Comparison of ENCODE assay signal across 10 mouse cellular contexts in genomic region chr17:17792578-17792977, GRCm38 (mm10). TPM values are rescaled to one million over a fixed set of nuclear protein-coding genes. Genes with fewer than 3 reads are reported as not detected.
DNase-seq lines count a peak whose midpoint lies in the region; ATAC-seq and TF ChIP-seq lines count a peak whose summit lies in the region.
"Had no signal": no experiment of that assay in that cellular context is flagged by ENCODE, and none has a peak within 500 bp of the region (broad histone marks: within the 10 kb centered on the region; RNA-seq: fewer than 3 reads in every experiment).

No protein-coding gene starts in this region.

- no peaks in the 10 kb centered on the region for H3K4me1 ChIP-seq in heart, postnatal 0 days (ENCODE audit: control insufficient read depth, insufficient read depth)
- H3K4me1 ChIP-seq: limb, embryonic 12.5 days had no signal

- H3K36me3 ChIP-seq in heart, postnatal 0 days (replicated peaks; ENCODE audit: control insufficient read depth, insufficient read depth, low read length): no peaks in the 10 kb centered on the region
- H3K36me3 ChIP-seq: limb, embryonic 12.5 days had no signal

- H3K4me3 ChIP-seq in heart, postnatal 0 days (ENCODE audit: low read depth, low read length): no peak overlapping the region
- H3K4me3 ChIP-seq: erythroblast, embryonic 14.5 days; limb, embryonic 12.5 days had no signal

- WGBS in heart, postnatal 0 days: 10% methylated on average over 1 of the region's 1 CpGs

- no peaks in the 10 kb centered on the region for H3K27me3 ChIP-seq in heart, postnatal 0 days (ENCODE audit: control insufficient read depth, insufficient read depth, low read length)
- H3K27me3 ChIP-seq: limb, embryonic 12.5 days had no signal

- no peak overlapping the region for H3K27ac ChIP-seq in heart, postnatal 0 days (ENCODE audit: low read depth)
- H3K27ac ChIP-seq: limb, embryonic 12.5 days had no signal

- peak; percentile 50 for DNase-seq in heart, postnatal 0 days (ENCODE audit: low spot score)
- no peak for DNase-seq in heart, adult 9 months (ENCODE audit: low spot score in 2 of 2)
- peak; percentile 99 for DNase-seq in Muller cell, postnatal 12 days (ENCODE audit: inconsistent ontology term)
- peak; percentile 70 to 80 for DNase-seq in cerebellum, postnatal 25 days
- DNase-seq in left cerebral cortex, postnatal 4 days: peak; percentile 46
- DNase-seq in thymus, postnatal 14 days: no peak
- no peak for DNase-seq in gastrocnemius, adult 8-10 months (ENCODE audit: low spot score in 2 of 2)

- peak; percentile 44; the same call in 1 of the 2 replicates for ATAC-seq in heart, postnatal 0 days (ENCODE audit: insufficient read depth, low read depth)
- ATAC-seq in megakaryocyte progenitor cell, adult 5-6 weeks (replicated peaks; ENCODE audit: poor library complexity): no peak

- no peak for TF ChIP-seq CTCF in heart, postnatal 0 days (IDR thresholded peaks at IDR 0.05; ENCODE audit: low read depth)

- no peak for TF ChIP-seq EP300 in heart, postnatal 0 days (IDR thresholded peaks at IDR 0.05; ENCODE audit: low read depth)

- intact Hi-C loops in left cerebral cortex, postnatal 4 days (cut with DNase I): no loop called here

- no peak overlapping the region for H3K4me2 ChIP-seq in heart, postnatal 0 days (ENCODE audit: low read depth, low read length)
- H3K4me2 ChIP-seq: limb, embryonic 12.5 days had no signal

- H3K9ac ChIP-seq in heart, postnatal 0 days (replicated peaks; ENCODE audit: low read depth, low read length): no peak overlapping the region
- H3K9ac ChIP-seq: limb, embryonic 12.5 days had no signal

- no peaks in the 10 kb centered on the region for H3K9me3 ChIP-seq in heart, postnatal 0 days (replicated peaks; ENCODE audit: control insufficient read depth, low read length)
- H3K9me3 ChIP-seq: limb, embryonic 12.5 days had no signal

RNA-seq across cellular contexts. Expression of gene Spaca6, which starts 34.4 kb away (rescaled TPM):
- 1.6 and 23.6 TPM in 2 replicates for total RNA-seq in heart, postnatal 0 days (2014; rRNA removed; ENCODE audit: low replicate concordance)
- 7.9 and 9.2 TPM in 2 replicates for polyA plus RNA-seq in heart, postnatal 0 days (2015; fragmentation: Nextera tagmentation; extraction: Ambion mirVana)
- 10 to 100 TPM; 87.5 to 99.7 TPM for total RNA-seq in left cerebral cortex, postnatal 4 days (2021)
- 1 to 10 TPM; 4.5 to 5.4 (median 4.5) TPM for total RNA-seq in gastrocnemius, adult 8-10 months (2022)
- 1.1 and 3.4 TPM in 2 replicates for total RNA-seq in megakaryocyte progenitor cell, adult 5-6 weeks (2015)
- 1.0 and 1.5 TPM in 2 replicates for total RNA-seq in megakaryocyte progenitor cell, adult 5-6 weeks (2017)
- polyA plus RNA-seq: erythroblast, embryonic 14.5 days had no signal

Comparison
In these comparisons a context has a peak if more than half of its experiments do, and no peak if none do; other contexts are left out.
1. DNase-seq: peak in heart, postnatal 0 days (single experiment), Muller cell, postnatal 12 days (single experiment), cerebellum, postnatal 25 days (2 of 2) and left cerebral cortex, postnatal 4 days (single experiment); none in heart, adult 9 months (0 of 2), thymus, postnatal 14 days (single experiment) and gastrocnemius, adult 8-10 months (0 of 2).